Mouse (Mus musculus) layer of hippocampus, postnatal 14 days (tissue): ENCODE results near the gene Dgka. TPM values are rescaled to one million over a fixed set of nuclear protein-coding genes. Genes with fewer than 3 reads are reported as not detected.
"Not testable (repeated sequence)": the region's sequence is repeated elsewhere in the genome, so short reads cannot be mapped to it uniquely, and the experiment has no call there.

Experiments
- DNase-seq, 2 experiments: peaks; one replicate each; pipeline ENCODE4 v3.0.0; 2021 to 2022; ENCODE audit warnings: low spot score in 2 of 2, mixed read lengths in 1 of 2
- total RNA-seq, 2 experiments: library from RNA; stranded (reverse); gene quantifications; 2 replicates each; pipeline ENCODE4 v1.2.3; 2021

Gene Dgka
- total RNA-seq, 2 experiments from 2014 or later = 10.4 to 10.5 TPM

DNA sequence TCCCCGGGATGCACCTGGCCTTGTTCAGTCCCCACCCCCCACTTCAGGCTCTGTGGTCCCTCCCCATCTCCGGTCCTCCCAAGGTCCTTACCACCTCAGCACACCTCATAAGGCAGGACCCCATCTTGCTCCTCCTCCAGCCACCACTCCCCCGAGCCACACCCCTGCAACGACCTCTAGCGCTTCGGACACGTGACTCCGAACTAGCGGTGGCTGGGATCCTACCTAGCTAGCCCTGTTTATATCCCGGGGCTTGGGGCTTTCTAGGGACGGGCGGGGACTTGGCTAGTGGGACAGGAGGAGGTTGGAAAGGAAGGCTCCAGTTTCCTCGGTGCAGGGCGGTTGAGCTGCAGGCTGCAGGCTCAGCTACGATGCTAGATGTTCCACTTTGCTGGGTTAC, 7.2 kb downstream of the Dgka start:
- DNase-seq = no peak

DNA sequence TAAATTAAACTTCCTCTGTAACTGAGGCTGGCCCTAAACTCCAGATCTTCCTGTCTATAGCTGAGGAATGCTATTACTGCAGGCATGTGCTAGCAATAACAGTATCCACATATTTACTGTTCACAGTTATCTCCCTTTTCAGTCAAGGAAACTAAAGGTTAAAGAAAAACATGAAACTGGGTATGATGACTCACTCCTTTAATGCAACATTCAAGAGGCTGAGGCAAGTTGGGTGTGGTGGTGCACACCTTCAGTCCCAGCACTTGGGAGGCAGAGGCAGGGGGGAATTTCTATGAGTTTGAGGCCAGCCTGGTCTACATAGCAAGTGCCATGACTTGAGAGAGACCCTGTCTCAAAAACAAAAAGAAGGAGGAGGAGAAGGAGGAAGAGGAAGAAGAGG, 12.7 kb downstream of the Dgka start:
- no peak for DNase-seq

DNA sequence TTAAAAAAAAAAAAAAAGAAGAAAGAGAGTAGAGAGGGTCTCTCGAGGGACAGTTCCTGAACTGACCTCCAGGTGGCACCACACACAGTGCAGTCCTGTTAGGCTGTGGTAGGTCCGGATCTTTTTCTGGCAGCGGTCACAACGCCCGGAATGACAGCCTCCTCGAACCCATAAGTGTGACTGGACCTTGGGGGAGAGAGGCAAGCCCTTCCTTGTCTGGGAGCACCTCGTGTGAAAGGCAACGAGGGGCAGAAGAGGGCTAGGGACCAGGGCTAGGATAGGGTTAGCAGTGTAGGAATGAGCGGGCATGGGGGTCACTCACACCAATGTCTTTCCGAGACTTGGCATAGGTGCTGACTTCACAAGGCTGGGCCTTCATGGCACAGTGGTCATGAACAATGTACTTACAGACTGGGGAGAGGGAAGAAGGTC, 13.6 kb downstream of the Dgka start:
- peak; percentile 51 to 60 for DNase-seq

- DNase-seq = no peak
These were observed 16.6 kb downstream of the Dgka start for GRCm38 (mm10) chr10:128728059-128728458.

- DNase-seq = not testable (repeated sequence)
These were observed 19.2 kb downstream of the Dgka start for GRCm38 (mm10) chr10:128725466-128725865.

DNA sequence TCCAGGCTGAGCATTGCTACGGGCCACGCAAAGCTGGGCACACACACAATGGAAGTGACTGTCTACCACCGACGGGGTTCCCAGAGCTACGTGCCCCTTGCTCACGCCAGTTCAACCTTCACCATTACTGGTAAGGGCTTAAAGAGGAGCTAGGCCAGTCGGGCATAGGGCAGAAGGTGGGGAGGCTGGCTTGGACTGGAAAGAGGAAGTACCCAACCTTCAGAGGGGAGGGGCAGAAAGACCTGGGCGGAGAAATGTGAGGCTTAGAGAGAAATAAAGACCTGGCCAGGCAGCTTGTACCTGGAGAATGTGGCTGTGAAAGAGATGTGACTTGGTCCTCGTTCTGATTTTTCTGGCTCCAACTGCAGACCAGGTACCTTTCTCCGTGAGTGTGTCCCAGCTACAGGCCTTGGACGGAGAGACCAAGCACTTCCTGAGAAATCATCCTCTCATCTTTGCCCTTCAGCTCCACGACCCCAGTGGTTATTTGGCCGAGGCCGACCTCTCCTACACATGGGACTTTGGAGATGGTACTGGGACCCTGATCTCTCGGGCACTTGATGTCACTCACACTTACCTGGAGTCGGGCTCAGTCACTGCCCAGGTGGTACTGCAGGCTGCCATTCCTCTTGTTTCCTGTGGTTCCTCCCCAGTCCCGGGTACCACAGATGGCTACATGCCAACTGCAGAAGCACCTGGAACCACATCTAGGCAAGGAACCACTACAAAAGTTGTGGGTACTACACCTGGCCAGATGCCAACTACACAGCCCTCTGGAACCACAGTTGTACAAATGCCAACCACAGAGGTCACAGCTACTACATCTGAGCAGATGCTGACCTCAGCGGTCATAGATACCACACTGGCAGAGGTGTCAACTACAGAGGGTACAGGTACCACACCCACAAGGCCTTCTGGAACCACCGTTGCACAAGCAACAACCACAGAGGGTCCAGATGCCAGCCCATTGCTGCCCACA, 28.8 kb downstream of the Dgka start:
- no peak for DNase-seq

- not testable (repeated sequence) for DNase-seq
These were observed 33.3 kb downstream of the Dgka start for GRCm38 (mm10) chr10:128711318-128711717.

DNA sequence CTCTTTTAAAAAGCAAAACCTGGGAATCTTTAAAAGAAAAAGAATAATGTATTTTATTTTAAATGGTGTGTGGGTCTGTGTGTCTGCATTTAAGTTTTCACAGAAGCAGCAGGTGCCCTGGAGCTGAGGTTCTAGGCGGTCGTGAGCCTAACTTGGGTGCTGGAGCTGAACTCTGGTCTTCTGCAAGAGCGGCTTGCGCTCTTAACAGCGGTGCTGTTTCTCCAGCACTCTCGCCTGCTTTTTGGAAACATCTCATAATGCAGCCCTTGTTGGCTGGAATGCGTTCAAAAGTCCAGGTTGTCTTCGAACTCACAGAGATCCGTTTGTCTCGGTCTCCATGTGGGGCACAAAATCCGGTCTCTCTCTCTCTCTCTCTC, 39.4 kb downstream of the Dgka start:
- peak; percentile 14 to 26 for DNase-seq

GRCm38 (mm10) chr10:128704491-128705316, 40.0 kb downstream of the Dgka start, which contains the start of gene Cdk2:
Gene Cdk2 (minus strand): TSS chr10:128705031.
- DNase-seq = peak; percentile 74 to 87

DNA sequence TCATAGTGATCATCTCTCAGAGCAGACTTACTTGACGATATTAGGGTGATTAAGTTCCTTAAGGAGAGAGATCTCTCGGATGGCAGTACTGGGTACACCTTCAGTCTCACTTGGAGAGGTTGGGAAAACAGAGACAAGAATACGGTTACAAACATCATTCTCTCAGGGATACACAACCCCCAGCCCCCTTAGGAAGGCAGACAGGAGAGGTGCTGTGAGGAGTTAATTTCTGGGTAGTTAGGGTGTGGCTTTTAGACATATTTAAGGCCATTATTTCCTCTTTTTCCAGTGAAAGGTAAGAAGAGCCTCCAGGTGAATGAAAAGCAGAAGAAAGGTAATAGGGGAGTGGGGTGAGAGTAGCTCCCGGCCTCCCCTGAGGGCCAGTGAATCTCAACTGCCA, 40.8 kb downstream of the Dgka start, which contains the start of gene Pmel:
Gene Pmel, plus strand, starts transcription at position 301 of the 400 bp plus-strand sequence.
- DNase-seq = no peak

DNA sequence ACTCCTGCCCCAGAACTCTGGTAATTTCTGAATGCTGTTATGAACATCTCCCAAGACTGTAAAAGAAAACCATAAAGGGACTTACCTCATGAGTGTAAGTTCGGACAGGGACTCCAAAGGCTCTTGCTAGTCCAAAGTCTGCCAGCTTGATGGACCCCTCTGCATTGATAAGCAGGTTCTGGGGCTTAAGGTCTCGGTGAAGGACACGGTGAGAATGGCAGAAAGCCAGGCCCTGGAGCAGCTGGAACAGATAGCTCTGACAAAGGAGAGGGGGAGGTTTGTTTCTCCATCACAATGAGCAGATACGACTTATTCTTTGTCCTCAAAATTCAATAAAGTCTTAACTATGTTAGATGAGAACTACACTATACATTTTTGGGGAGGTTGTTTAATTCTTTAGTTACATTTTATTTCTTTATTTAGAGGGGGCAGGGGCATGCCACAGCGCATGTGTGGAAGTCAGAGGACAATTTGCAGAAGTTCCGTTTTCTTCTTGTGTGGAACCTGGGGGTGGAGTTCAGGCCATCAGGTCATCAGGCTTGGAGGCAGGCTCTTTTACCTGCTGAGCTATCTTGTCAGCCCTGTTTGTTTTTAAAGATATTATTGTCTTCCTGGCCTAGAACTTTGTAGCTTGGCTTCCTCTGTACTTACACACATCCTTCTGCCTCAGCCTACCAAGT, 42.2 kb downstream of the Dgka start:
- DNase-seq = no peak

DNA sequence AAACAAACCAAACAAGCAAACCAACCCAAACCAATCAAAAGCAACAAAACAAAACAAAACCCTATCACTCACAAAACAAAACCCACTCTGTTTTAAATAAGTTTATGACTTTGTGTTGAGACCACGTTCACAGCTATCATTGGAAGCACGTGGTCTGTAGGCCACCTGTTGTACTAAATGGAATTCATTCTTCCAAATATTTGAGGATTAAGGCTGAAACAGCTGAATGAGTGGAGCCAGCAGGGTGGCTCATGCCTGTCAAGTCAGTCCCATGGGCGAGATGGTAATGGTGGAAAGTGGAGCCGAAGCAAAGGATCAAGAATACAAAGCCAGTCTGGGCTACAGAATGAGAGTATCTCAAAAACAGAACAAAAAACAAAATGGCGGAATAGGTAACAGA, 43.9 kb downstream of the Dgka start:
- no peak for DNase-seq

DNA sequence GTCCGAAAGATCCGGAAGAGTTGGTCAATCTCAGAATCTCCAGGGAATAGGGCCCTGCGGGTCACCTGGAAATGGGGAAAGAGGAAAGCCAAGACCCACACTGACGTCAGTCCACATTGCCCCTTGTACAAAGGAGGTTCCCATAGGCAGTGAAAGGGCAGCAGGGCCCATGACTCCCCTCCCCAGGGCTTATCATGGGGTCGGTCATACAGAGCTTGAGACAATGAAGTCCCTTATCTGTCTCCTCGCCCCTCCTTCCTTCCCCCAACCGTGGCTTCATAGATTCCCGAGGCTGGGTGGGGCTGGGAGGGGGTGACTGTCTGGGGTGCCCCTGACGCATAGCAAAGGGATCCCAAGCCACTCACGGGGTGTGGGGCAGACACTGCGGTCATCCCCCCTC, 45.0 kb downstream of the Dgka start:
- DNase-seq = no peak

DNA sequence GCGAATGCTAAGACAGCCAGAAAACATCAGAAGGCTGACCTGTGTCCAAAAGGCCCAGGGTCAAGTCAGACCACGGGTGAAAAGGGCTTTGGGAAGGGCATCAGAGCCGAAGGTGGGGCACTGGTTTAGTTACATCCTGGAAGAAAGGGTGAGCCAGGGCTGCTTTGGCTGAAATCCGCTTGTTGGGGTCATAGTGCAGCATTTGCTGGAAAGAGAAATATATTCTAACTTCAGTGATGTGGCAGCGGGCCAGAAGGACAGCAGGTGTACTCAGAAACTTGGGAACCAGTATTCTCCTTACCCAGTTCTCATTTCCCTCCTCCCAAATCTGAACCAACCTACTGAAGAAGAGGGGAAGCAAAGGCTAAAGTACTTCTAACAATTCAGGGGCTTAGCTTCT, 45.6 kb downstream of the Dgka start:
- DNase-seq = no peak

- no peak for DNase-seq
These were observed 47.5 kb downstream of the Dgka start for GRCm38 (mm10) chr10:128697072-128697725.

DNA sequence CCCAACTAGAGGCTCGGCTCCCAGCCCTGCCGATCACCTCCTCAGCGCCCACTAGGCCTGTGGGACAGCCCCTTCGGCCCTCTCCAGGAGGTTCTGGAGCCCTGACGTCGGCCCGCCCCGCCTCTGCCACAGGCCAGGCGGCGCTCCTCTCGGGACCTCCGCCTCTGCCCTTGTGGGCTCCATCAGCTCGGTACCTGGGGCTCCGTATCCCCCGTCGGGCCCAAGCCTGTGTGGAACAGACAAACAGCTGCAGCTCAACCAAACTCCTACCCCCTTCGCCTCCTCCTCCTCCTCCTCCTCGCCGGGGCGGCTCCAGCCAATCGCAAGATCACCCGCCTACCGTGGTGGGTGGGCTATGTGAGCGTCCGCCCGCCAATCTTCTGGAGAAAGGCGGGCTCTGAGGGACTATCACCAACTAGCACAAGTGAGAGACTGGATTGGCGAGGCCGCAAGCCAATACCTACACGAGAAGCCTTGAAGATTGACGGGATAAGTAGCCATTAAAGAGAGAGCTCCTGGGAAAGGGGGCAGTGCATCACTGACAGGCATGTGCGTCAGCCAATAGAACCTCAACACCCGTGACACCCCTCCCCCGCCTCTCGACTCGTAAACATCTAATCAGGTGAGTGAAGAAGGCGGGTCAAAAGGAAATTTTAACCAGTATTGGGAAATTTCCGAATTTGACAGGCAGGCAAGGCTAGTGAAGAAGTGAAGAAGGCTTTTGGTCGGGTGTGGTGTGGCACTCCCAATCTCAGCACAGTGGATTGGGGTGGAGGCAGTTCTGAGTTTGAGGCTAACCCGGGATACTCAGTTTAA, 48.5 kb downstream of the Dgka start, which contains the start of gene Rab5b:
Gene Rab5b, minus strand, starts transcription at position 273 of the 816 bp plus-strand sequence.
- peak; percentile 100 for DNase-seq

DNA sequence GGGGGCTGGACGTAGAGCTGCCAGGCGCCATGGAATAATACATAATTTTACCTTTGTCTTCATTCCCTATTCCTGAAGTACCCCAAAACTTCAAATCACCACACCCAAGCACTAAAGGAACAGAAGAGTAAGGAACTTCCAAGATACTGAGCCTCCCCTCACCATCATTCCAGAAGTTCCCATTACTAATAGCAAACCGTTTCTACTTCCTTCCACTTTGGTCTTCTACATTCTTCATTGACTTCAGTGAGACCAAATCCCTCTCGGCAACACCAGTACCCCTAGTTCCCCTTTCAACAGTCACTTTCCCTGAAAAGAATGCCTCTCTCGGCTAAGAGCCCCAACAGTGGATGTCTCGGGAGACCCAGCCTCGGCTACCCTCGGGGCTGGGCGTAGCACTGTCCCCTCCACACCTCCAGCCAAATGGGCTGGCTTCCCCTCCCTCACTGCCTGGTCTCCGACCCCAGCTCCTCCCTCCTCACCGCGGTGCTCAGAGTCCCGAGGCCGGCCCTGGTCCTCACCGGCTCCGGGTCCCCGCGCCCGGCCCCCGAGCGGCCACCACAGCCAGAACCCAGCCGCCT, 49.2 kb downstream of the Dgka start:
- DNase-seq = no peak

GRCm38 (mm10) chr10:128674469-128675008, 70.1 kb downstream of the Dgka start:
- DNase-seq = peak in 1 of 2 experiments; percentile 55
